Mouse (Mus musculus) heart, postnatal 0 days (tissue): ENCODE results near the gene Rnf8. TPM values are rescaled to one million over a fixed set of nuclear protein-coding genes. Genes with fewer than 3 reads are reported as not detected.
"Not testable (repeated sequence)": the region's sequence is repeated elsewhere in the genome, so short reads cannot be mapped to it uniquely, and the experiment has no call there.

Experiments
- ATAC-seq: fragments of 200-750 bp; cut with Nextera tagmentation; 2 replicates; pipeline ENCODE4 v1.8.0; 2017; ENCODE audit warnings: low read depth, moderate number of reproducible peaks, moderate library complexity; ENCODE audit not compliant: insufficient read depth
- DNase-seq: peaks from one replicate; pipeline ENCODE4 v3.0.0-alpha.2; 2016; ENCODE audit warnings: low spot score
- H3K27ac ChIP-seq: fragments of 300-500 bp; sonication (generic); 2 replicates; pipeline ENCODE4 v1.5.1; 2014; ENCODE audit warnings: low read depth, mild to moderate bottlenecking
- H3K27me3 ChIP-seq: fragments of 300-500 bp; sonication (generic); 2 replicates; pipeline ENCODE4 v1.6.1; 2014; ENCODE audit warnings: low read length, mixed read lengths; ENCODE audit not compliant: control insufficient read depth, insufficient read depth
- H3K36me3 ChIP-seq: fragments of 300-500 bp; sonication (generic); replicated peaks from 2 replicates; pipeline ENCODE4 v1.6.1; 2014; ENCODE audit warnings: low read length, mixed read lengths; ENCODE audit not compliant: control insufficient read depth, insufficient read depth
- H3K4me1 ChIP-seq: fragments of 300-500 bp; sonication (generic); 2 replicates; pipeline ENCODE4 v1.6.1; 2014; ENCODE audit warnings: antibody characterized with exemption; ENCODE audit not compliant: control insufficient read depth, insufficient read depth
- H3K4me2 ChIP-seq: fragments of 300-500 bp; sonication (generic); 2 replicates; pipeline ENCODE4 v1.6.1; 2014; ENCODE audit warnings: low read depth, mild to moderate bottlenecking, low read length, moderate library complexity
- H3K4me3 ChIP-seq: fragments of 300-500 bp; sonication (generic); 2 replicates; pipeline ENCODE4 v1.5.1; 2014; ENCODE audit warnings: low read depth, low read length
- H3K9ac ChIP-seq: fragments of 300-500 bp; sonication (generic); replicated peaks from 2 replicates; pipeline ENCODE4 v1.6.1; 2014; ENCODE audit warnings: low read depth, low read length, mixed read lengths
- H3K9me3 ChIP-seq: fragments of 300-500 bp; sonication (generic); replicated peaks from 2 replicates; pipeline ENCODE4 v1.6.1; 2016; ENCODE audit warnings: low read length; ENCODE audit not compliant: control insufficient read depth
- CTCF ChIP-seq: IDR thresholded peaks from 2 replicates; pipeline ENCODE4 v1.5.1; 2016; ENCODE audit warnings: antibody characterized with exemption, control low read depth, low read depth
- EP300 ChIP-seq: IDR thresholded peaks from 2 replicates; pipeline ENCODE4 v1.6.1; 2016; ENCODE audit warnings: antibody characterized with exemption, low read depth
- WGBS: fragments of 180-500 bp; shearing (Covaris S2); extraction: QIAGEN DNeasy Blood & Tissue Kit; methylation state at CpG from one replicate; pipeline ENCODE4 v1.1.7; 2014; 5-methylcytosine and 5-hydroxymethylcytosine counted together
- polyA plus RNA-seq: library from polyadenylated mRNA; unstranded; fragments of >200 nt; fragmentation: Nextera tagmentation; extraction: Ambion mirVana; gene quantifications from 2 replicates; pipeline ENCODE4 v1.2.1, GENCODE M21; 2015
- total RNA-seq: library from RNA; depleted of rRNA; stranded (reverse); fragments of >200 nt; gene quantifications from 2 replicates; pipeline ENCODE4 v1.2.3, GENCODE M21; 2014; ENCODE audit warnings: low replicate concordance

Rnf8 gene
- total and polyA plus RNA-seq, 2 experiments from 2014 or later: 20.3 to 33.4 TPM

- no peak overlapping the region for H3K9ac ChIP-seq
- no peak overlapping the region for H3K27ac ChIP-seq
- no peaks in the 10 kb centered on the region for H3K9me3 ChIP-seq
- peaks cover 37% of the 10 kb centered on the region for H3K36me3 ChIP-seq
- H3K4me3 ChIP-seq: no peak overlapping the region
- 16% methylated on average over 6 of the region's 6 CpGs for WGBS
- no peak overlapping the region for H3K4me2 ChIP-seq
- no peak for TF ChIP-seq EP300
- peak; percentile 88 for TF ChIP-seq CTCF
- ATAC-seq: peak; percentile 53; the same call in 1 of the 2 replicates
- H3K27me3 ChIP-seq: no peaks in the 10 kb centered on the region
- peak; percentile 73 for DNase-seq
- H3K4me1 ChIP-seq: no peaks in the 10 kb centered on the region
Observed at GRCm38 (mm10) chr17:29603283-29603682, 11.3 kb upstream of the Rnf8 start.

DNA sequence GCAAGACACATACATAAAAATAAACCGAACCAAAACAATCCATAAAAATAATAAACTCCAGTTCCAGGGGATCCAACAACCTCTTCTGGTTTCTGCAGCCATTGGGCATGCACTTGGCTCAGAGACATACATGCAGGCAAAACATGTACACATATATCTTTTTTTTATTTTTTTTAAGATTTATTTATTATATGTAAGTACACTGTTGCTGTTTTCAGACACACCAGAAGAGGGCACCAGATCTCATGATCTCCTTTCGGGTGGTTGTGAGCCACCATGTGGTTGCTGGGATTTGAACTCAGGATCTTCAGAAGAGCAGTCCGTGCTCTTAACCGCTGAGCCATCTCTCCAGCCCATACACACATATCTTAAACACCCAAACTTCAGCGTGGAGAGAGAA lies 1.1 kb upstream of the Rnf8 start:
- H3K4me3 ChIP-seq, H3K27ac ChIP-seq, H3K9ac ChIP-seq, H3K27me3 ChIP-seq, ATAC-seq, DNase-seq, H3K9me3 ChIP-seq, H3K4me2 ChIP-seq, H3K36me3 ChIP-seq: not testable (repeated sequence)
- peaks cover 17% of the 10 kb centered on the region for H3K4me1 ChIP-seq
- WGBS: 88% methylated on average over 5 of the region's 5 CpGs

DNA sequence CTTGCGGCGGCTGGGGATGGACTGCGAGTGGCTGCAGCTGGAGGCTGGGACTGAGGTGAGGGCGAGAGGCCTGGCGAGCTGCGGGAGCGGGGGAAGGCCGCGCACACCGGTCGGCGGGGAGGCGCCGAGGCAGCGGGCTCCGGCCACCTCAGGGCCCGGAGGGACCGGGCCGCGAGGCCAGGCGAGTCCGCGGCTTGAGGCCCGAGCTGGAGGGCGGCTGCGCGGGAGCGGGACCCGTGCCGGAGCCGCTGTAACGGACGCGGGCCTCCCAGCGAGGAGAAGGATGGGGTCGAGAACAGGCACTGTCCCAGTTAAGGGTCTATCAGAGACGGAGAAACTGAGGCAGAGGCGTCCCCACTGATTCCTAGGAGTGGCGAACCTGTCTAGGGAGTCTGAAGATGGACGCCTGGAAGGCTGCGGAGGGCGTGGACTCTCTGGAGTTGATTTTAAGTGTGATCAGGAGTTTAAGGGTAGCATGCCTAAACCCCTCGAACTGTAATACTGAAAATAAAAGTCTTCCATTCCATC lies 498 bp downstream of the Rnf8 start:
- TF ChIP-seq CTCF: no peak
- TF ChIP-seq EP300: no peak
- Histone ChIP-seq H3K27me3 (no peaks in the 10 kb centered on the region), H3K27ac (peak overlapping the region; percentile 94), H3K4me1 (peaks cover 17% of the 10 kb centered on the region), H3K36me3 (peaks cover 9% of the 10 kb centered on the region; the same call in 1 of the 2 replicates), H3K4me2 (peak overlapping the region; percentile 78), H3K9ac (peak overlapping the region; percentile 98), H3K4me3 (peak overlapping the region; percentile 91), H3K9me3 (no peaks in the 10 kb centered on the region)
- no peak for DNase-seq
- WGBS: under 1% methylated on average over 42 of the region's 43 CpGs
- peak; percentile 60 for ATAC-seq

- no peak for TF ChIP-seq CTCF
- TF ChIP-seq EP300: no peak
- no peak for ATAC-seq
Observed at GRCm38 (mm10) chr17:29615616-29616015, 1.0 kb downstream of the Rnf8 start.

DNA sequence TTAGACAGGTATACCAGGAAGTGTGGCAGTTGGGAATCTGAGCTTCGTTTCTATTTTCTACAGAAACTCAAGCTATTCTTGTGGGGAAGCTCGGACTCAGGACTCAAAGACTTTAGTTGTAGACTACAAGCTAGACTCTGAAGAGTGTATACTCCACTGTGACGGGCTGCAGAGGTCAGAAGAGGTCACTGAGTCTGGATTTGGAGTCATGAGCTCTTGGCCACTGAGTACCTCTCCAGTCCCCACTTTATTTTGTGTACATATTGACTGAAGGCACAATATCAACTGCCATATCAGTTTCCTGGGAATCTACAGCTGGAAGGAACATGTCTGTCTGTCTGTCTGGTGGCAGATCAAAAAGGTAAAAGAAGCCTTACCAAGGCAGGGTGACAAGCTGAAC lies 4.6 kb downstream of the Rnf8 start:
- no peak overlapping the region for H3K27ac ChIP-seq
- DNase-seq (no peak), ATAC-seq (no peak)
- H3K4me3 ChIP-seq: no peak overlapping the region
- H3K4me2 ChIP-seq: no peak overlapping the region
- no peaks in the 10 kb centered on the region for H3K27me3 ChIP-seq
- peaks cover 14% of the 10 kb centered on the region for H3K4me1 ChIP-seq
- no peak overlapping the region for H3K9ac ChIP-seq
- TF ChIP-seq EP300 (no peak), CTCF (no peak)
- H3K9me3 ChIP-seq: no peaks in the 10 kb centered on the region
- WGBS: 75% methylated on average over 3 of the region's 3 CpGs
- peaks cover 38% of the 10 kb centered on the region for H3K36me3 ChIP-seq

More at GRCm38 (mm10) chr17:29615616-29616015, 1.0 kb downstream of the Rnf8 start:
- H3K9ac ChIP-seq: peak overlapping the region; percentile 98
- 8% methylated on average over 4 of the region's 4 CpGs for WGBS
- peak overlapping the region; percentile 91 for H3K4me3 ChIP-seq
- H3K4me2 ChIP-seq: peak overlapping the region; percentile 78
- H3K36me3 ChIP-seq: peaks cover 9% of the 10 kb centered on the region; the same call in 1 of the 2 replicates
- peak overlapping the region; percentile 94; the same call in 1 of the 2 replicates for H3K27ac ChIP-seq
- peaks cover 17% of the 10 kb centered on the region for H3K4me1 ChIP-seq
- no peak for DNase-seq
- H3K27me3 ChIP-seq: no peaks in the 10 kb centered on the region
- H3K9me3 ChIP-seq: no peaks in the 10 kb centered on the region

DNA sequence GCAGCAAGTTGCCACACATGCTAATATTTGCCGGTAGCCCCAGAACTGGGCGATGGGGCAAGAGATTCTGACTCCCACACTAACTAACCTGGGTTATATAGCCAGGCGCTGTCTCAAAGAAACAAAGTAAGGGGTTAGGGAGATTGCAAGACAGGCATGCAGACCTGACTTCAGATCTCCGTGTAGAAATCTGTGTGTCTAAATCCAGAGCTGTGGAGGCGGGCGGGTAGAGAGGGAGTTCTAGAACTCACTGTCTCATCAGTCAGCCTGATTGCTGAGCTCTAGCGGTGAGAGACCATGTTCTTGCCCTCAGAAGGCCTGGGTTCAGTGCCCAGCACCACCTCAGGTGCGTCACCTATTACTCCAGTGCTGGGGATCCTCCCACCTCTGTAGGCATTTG lies 8.9 kb downstream of the Rnf8 start:
- H3K9me3 ChIP-seq: no peaks in the 10 kb centered on the region
- no peak for TF ChIP-seq CTCF
- no peak for TF ChIP-seq EP300
- no peak for ATAC-seq
- no peak for DNase-seq
- H3K4me3 ChIP-seq: no peak overlapping the region
- no peaks in the 10 kb centered on the region for H3K27me3 ChIP-seq
- WGBS: 93% methylated on average over 8 of the region's 8 CpGs
- no peak overlapping the region for H3K27ac ChIP-seq
- peaks cover 71% of the 10 kb centered on the region for H3K36me3 ChIP-seq
- no peak overlapping the region for H3K9ac ChIP-seq
- H3K4me1 ChIP-seq: no peaks in the 10 kb centered on the region
- no peak overlapping the region for H3K4me2 ChIP-seq
